Mouse (Mus musculus): ENCODE measurements around the gene Tmem185b. TPM values are rescaled to one million over a fixed set of nuclear protein-coding genes. Genes with fewer than 3 reads are reported as not detected.

The Tmem185b gene
- polyA plus RNA-seq, 1 experiment from 2014 or later, result 25.6 TPM

DNA sequence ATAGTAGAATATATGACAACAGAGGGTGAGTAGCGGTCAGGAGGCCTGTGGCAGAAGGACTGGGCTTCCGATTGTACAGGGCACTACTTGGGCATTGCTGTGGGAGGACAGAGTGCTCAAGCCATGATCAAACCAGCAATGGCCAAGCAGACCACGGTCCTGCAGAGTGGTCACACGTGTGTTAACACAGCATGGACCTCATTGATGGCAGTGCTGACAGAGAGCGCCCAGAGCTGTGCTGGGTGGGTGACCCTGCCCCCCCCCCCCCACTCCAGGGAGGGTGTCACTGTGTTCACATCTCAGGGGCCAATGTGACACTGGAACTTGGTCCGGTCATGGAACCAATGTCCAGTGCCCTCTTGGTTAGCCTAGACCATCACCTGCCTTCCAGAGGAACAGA is 6.2 kb downstream of the Tmem185b start:
- H3K27ac ChIP-seq (replicated peaks; ENCODE audit: low read depth, low read length), result no peak overlapping the region
- peaks cover 5% of the 10 kb centered on the region for H3K36me3 ChIP-seq (replicated peaks; ENCODE audit: control insufficient read depth, insufficient read depth, low read depth, low read length)
- no peaks in the 10 kb centered on the region for H3K4me1 ChIP-seq (ENCODE audit: control insufficient read depth, insufficient read depth, low read length)
- no peak overlapping the region for H3K4me2 ChIP-seq (ENCODE audit: low read depth, low read length)
- peak; percentile 77 for ATAC-seq (replicated peaks; ENCODE audit: insufficient number of reproducible peaks, low FRiP score, low TSS enrichment, low read depth)
- H3K4me3 ChIP-seq (ENCODE audit: low read depth, low read length), result no peak overlapping the region
- no peaks in the 10 kb centered on the region for H3K9me3 ChIP-seq (replicated peaks; ENCODE audit: control insufficient read depth, low read length)
- no peak overlapping the region for H3K9ac ChIP-seq (replicated peaks; ENCODE audit: low read length)
- no peak for DNase-seq (ENCODE audit: low spot score)
- H3K27me3 ChIP-seq (ENCODE audit: control insufficient read depth, insufficient read depth, low read length), result no peaks in the 10 kb centered on the region
- 93% methylated on average over 6 of the region's 6 CpGs for WGBS

DNA sequence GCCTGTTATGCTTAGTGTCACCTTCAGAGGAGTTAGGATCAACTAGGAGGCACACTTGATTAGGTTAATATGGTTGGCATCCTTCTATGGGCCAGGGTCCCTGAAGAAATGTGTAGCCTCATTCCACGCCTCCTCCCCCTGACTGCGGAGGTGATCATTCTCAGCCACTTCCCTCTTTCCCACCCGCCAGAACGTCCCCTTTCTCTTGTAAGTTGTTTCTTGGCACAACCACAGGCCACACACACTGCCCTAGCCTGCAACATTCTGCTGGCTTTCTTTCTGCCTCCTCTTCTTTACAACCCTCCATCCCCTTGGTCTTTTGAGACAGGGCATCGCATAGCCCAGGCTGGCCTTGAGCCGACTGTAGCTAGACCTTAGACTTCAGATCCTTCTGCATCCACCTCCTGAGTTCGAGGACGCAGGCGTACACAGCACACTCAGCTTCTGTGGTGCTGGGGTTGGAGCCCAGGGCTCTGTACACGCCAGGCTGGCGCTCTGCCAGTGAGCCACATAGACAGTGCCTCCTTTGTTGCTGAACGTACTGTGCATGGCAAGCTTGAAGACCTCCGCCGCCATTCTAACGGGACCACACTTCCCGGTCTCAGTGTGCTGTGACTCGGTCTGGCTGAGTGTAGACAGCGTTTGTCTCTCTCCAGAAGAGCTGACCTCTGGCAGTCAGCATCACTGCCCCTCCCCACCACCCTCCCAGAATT is 7.3 kb downstream of the Tmem185b start:
- Histone ChIP-seq H3K9ac (replicated peaks; ENCODE audit: low read length) (no peak overlapping the region), H3K27ac (replicated peaks; ENCODE audit: low read depth, low read length) (no peak overlapping the region), H3K4me2 (ENCODE audit: low read depth, low read length) (no peak overlapping the region), H3K36me3 (replicated peaks; ENCODE audit: control insufficient read depth, insufficient read depth, low read depth, low read length) (peaks cover 5% of the 10 kb centered on the region), H3K27me3 (ENCODE audit: control insufficient read depth, insufficient read depth, low read length) (no peaks in the 10 kb centered on the region), H3K4me1 (ENCODE audit: control insufficient read depth, insufficient read depth, low read length) (no peaks in the 10 kb centered on the region), H3K9me3 (replicated peaks; ENCODE audit: control insufficient read depth, low read length) (no peaks in the 10 kb centered on the region), H3K4me3 (ENCODE audit: low read depth, low read length) (no peak overlapping the region)
- ATAC-seq (replicated peaks; ENCODE audit: insufficient number of reproducible peaks, low FRiP score, low TSS enrichment, low read depth), result no peak
- DNase-seq (ENCODE audit: low spot score), result no peak
- WGBS, result 84% methylated on average over 18 of the region's 18 CpGs

DNA sequence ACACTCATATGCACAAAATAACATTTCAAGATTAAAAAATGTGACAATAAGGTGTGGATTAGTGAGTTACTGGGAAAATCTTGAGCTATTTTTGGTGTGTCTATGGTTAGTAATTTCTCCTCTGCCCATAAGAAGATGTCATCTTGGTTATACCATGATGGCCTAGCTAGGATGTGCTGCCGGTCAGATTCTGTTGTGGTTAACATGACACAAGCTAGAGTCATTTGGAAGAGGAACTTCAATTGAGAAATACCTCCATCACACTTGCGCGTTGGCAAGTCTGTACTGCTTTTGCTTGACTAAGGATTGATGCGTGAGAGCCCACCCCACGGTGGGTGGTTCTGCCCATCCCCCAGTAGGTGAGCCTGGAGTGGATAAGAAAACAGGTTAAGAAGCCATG is 8.4 kb downstream of the Tmem185b start:
- whole genome bisulfite sequencing, result 84% methylated on average over 5 of the region's 5 CpGs
- Histone ChIP-seq H3K27ac (replicated peaks; ENCODE audit: low read depth, low read length) (no peak overlapping the region), H3K4me2 (ENCODE audit: low read depth, low read length) (no peak overlapping the region), H3K9ac (replicated peaks; ENCODE audit: low read length) (no peak overlapping the region), H3K36me3 (replicated peaks; ENCODE audit: control insufficient read depth, insufficient read depth, low read depth, low read length) (no peaks in the 10 kb centered on the region), H3K4me1 (ENCODE audit: control insufficient read depth, insufficient read depth, low read length) (no peaks in the 10 kb centered on the region), H3K4me3 (ENCODE audit: low read depth, low read length) (no peak overlapping the region), H3K9me3 (replicated peaks; ENCODE audit: control insufficient read depth, low read length) (no peaks in the 10 kb centered on the region), H3K27me3 (ENCODE audit: control insufficient read depth, insufficient read depth, low read length) (no peaks in the 10 kb centered on the region)
- ATAC-seq (replicated peaks; ENCODE audit: insufficient number of reproducible peaks, low FRiP score, low TSS enrichment, low read depth) (no peak), DNase-seq (ENCODE audit: low spot score) (no peak)

DNA sequence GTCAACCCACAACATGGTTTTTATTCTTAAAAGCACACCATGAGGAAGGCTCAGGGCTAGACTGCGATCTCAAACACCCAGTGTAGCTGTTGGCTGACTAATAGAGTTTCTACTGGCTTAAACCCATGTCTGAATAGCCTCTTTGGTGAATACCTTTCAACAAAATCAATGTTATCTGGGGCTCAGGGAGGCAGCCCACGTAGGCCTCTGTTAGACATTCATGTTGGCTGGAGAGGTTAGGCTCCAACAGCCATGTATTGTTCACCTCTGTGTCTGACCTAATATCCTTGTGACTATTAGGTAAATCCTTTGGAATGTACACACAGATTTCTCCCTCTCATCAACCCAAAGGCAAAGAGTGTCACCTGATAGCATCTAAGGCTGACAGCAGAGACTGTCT is 10.2 kb downstream of the Tmem185b start:
- DNase-seq (ENCODE audit: low spot score), result no peak
- 80% methylated on average over 2 of the region's 2 CpGs for WGBS
- Histone ChIP-seq H3K27ac (replicated peaks; ENCODE audit: low read depth, low read length) (no peak overlapping the region), H3K27me3 (ENCODE audit: control insufficient read depth, insufficient read depth, low read length) (no peaks in the 10 kb centered on the region), H3K9ac (replicated peaks; ENCODE audit: low read length) (no peak overlapping the region), H3K4me3 (ENCODE audit: low read depth, low read length) (no peak overlapping the region), H3K4me2 (ENCODE audit: low read depth, low read length) (no peak overlapping the region), H3K36me3 (replicated peaks; ENCODE audit: control insufficient read depth, insufficient read depth, low read depth, low read length) (no peaks in the 10 kb centered on the region), H3K9me3 (replicated peaks; ENCODE audit: control insufficient read depth, low read length) (no peaks in the 10 kb centered on the region), H3K4me1 (ENCODE audit: control insufficient read depth, insufficient read depth, low read length) (no peaks in the 10 kb centered on the region)
- no peak for ATAC-seq (replicated peaks; ENCODE audit: insufficient number of reproducible peaks, low FRiP score, low TSS enrichment, low read depth)

DNA sequence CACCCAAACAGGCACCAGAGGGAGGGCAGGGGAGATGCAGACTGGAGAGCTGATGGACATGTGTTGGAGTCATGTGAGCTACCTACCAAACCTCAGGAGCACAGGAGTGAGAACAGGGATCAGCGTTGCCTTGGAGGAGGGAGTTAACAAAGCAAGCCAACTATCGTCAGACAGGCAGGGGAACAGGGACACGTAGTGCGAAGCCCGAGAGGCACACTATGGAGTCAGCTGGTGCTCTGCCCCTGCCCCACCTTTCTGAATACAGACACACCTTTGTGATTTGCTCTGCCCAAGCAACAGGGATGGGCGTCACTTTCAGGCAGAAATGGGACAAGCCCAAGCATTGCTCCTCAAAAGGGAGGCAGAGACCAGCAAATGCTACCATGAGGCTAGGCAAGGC is 11.7 kb downstream of the Tmem185b start:
- Histone ChIP-seq H3K27me3 (ENCODE audit: control insufficient read depth, insufficient read depth, low read length) (no peaks in the 10 kb centered on the region), H3K36me3 (replicated peaks; ENCODE audit: control insufficient read depth, insufficient read depth, low read depth, low read length) (no peaks in the 10 kb centered on the region), H3K27ac (replicated peaks; ENCODE audit: low read depth, low read length) (no peak overlapping the region), H3K4me2 (ENCODE audit: low read depth, low read length) (no peak overlapping the region), H3K4me3 (ENCODE audit: low read depth, low read length) (no peak overlapping the region), H3K9me3 (replicated peaks; ENCODE audit: control insufficient read depth, low read length) (no peaks in the 10 kb centered on the region), H3K9ac (replicated peaks; ENCODE audit: low read length) (no peak overlapping the region), H3K4me1 (ENCODE audit: control insufficient read depth, insufficient read depth, low read length) (no peaks in the 10 kb centered on the region)
- 88% methylated on average over 6 of the region's 6 CpGs for WGBS
- ATAC-seq (replicated peaks; ENCODE audit: insufficient number of reproducible peaks, low FRiP score, low TSS enrichment, low read depth), result no peak
- no peak for DNase-seq (ENCODE audit: low spot score)

DNA sequence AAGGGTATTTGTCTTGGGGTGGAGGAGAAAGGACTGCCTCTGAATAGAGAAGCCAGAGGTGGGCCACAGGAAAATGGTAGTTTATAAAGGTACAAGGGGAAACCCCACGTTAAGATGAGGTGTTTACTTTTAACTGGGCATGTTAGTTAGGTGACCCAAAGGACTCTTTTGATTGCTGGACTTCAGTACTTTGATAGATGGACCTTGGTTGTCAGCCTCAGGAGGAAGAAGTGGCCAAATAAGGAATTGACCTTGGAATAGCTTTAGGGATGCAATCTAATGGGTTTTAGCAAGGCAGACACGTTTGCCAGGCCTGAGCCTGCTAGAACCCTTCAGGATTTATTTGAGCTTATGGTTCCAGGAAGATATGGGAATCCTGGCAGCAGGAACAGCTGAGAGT is 13.3 kb downstream of the Tmem185b start:
- Histone ChIP-seq H3K4me1 (ENCODE audit: control insufficient read depth, insufficient read depth, low read length) (no peaks in the 10 kb centered on the region), H3K4me2 (ENCODE audit: low read depth, low read length) (no peak overlapping the region), H3K27ac (replicated peaks; ENCODE audit: low read depth, low read length) (no peak overlapping the region), H3K36me3 (replicated peaks; ENCODE audit: control insufficient read depth, insufficient read depth, low read depth, low read length) (no peaks in the 10 kb centered on the region), H3K9ac (replicated peaks; ENCODE audit: low read length) (no peak overlapping the region), H3K27me3 (ENCODE audit: control insufficient read depth, insufficient read depth, low read length) (no peaks in the 10 kb centered on the region), H3K9me3 (replicated peaks; ENCODE audit: control insufficient read depth, low read length) (no peaks in the 10 kb centered on the region), H3K4me3 (ENCODE audit: low read depth, low read length) (no peak overlapping the region)
- ATAC-seq (replicated peaks; ENCODE audit: insufficient number of reproducible peaks, low FRiP score, low TSS enrichment, low read depth), result no peak
- DNase-seq (ENCODE audit: low spot score), result no peak
- 72% methylated on average over 2 of the region's 2 CpGs for WGBS

DNA sequence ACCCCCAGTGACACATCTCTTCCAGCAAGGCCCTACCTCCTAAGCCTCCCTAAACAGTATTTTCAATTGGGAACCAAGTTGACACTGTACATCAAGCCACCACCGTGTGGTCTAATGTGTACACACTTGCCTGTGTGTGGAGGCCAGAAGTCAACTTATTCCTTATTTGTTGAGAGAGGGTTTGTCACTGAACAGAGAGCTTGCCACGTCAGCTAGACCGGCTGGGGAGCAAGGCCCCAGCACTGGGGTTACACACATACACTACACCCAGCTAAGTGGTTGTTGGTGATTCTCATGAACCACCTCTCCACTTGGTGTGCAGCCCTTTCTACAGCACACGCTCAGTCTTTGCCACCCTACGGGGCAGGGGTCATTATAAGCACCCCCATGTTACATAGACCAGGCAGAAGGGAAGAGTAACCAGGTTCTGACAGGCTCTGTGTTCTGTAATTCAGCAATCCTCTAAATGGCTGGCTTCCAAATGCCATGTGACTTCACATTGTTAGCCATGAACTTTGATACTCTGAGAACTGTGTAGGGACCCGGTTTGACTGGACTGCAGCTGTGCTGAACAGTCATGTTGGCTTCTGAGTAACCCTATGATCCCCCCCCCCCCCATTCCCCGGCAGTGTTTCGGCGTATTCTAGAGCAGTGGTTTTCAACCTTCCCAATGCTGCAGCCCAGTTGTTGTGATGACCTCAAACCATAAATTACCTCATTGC is 15.0 kb downstream of the Tmem185b start:
- Histone ChIP-seq H3K27ac (replicated peaks; ENCODE audit: low read depth, low read length) (no peak overlapping the region), H3K4me1 (ENCODE audit: control insufficient read depth, insufficient read depth, low read length) (no peaks in the 10 kb centered on the region), H3K4me3 (ENCODE audit: low read depth, low read length) (no peak overlapping the region), H3K27me3 (ENCODE audit: control insufficient read depth, insufficient read depth, low read length) (no peaks in the 10 kb centered on the region), H3K36me3 (replicated peaks; ENCODE audit: control insufficient read depth, insufficient read depth, low read depth, low read length) (no peaks in the 10 kb centered on the region), H3K9me3 (replicated peaks; ENCODE audit: control insufficient read depth, low read length) (no peaks in the 10 kb centered on the region), H3K9ac (replicated peaks; ENCODE audit: low read length) (no peak overlapping the region), H3K4me2 (ENCODE audit: low read depth, low read length) (no peak overlapping the region)
- 78% methylated on average over 9 of the region's 9 CpGs for WGBS
- DNase-seq (ENCODE audit: low spot score), result peak; percentile 13
- peak; percentile 62; the same call in 1 of the 2 replicates for ATAC-seq (replicated peaks; ENCODE audit: insufficient number of reproducible peaks, low FRiP score, low TSS enrichment, low read depth)

DNA sequence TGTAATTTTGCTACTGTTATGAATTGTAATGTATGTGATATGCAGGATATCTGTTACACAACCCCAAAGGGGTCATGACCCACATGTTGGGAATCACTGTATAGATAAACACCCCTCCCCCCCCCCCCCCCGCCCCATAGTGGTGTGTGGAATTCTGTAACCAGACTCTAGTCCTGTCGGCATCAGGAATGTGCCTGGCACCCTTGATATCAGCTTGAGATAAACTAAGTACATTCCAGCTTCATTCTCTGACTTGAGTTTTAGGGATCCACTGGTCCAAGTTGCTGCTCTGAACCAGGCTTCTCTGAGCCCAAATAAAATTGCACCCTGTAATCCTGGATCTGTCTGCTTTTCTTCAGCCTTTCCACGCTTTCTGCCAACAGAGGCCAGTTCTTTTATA is 15.6 kb downstream of the Tmem185b start:
- WGBS, result 68% methylated on average over 3 of the region's 3 CpGs
- no peaks in the 10 kb centered on the region for H3K4me1 ChIP-seq (ENCODE audit: control insufficient read depth, insufficient read depth, low read length)
- no peaks in the 10 kb centered on the region for H3K9me3 ChIP-seq (replicated peaks; ENCODE audit: control insufficient read depth, low read length)
- no peaks in the 10 kb centered on the region for H3K36me3 ChIP-seq (replicated peaks; ENCODE audit: control insufficient read depth, insufficient read depth, low read depth, low read length)
- DNase-seq (ENCODE audit: low spot score) (no peak), ATAC-seq (replicated peaks; ENCODE audit: insufficient number of reproducible peaks, low FRiP score, low TSS enrichment, low read depth) (peak; percentile 14; the same call in 1 of the 2 replicates)
- H3K27ac ChIP-seq (replicated peaks; ENCODE audit: low read depth, low read length), result no peak overlapping the region
- H3K27me3 ChIP-seq (ENCODE audit: control insufficient read depth, insufficient read depth, low read length), result no peaks in the 10 kb centered on the region
- no peak overlapping the region for H3K4me2 ChIP-seq (ENCODE audit: low read depth, low read length)
- no peak overlapping the region for H3K9ac ChIP-seq (replicated peaks; ENCODE audit: low read length)
- no peak overlapping the region for H3K4me3 ChIP-seq (ENCODE audit: low read depth, low read length)

All from embryonic facial prominence, embryonic 11.5 days (tissue).